Mouse (Mus musculus) hindbrain, embryonic 11.5 days (tissue): ENCODE results near the gene Fam3c. TPM values are rescaled to one million over a fixed set of nuclear protein-coding genes. Genes with fewer than 3 reads are reported as not detected.

Experiments used
- ATAC-seq: fragments of 200-750 bp; cut with Nextera tagmentation; 2 replicates; pipeline ENCODE4 v1.8.0; 2017; ENCODE audit warnings: mild to moderate bottlenecking, moderate TSS enrichment, moderate library complexity; ENCODE audit not compliant: low FRiP score
- DNase-seq: peaks from one replicate; pipeline ENCODE4 v3.0.0-alpha.2; 2015; ENCODE audit warnings: low spot score
- H3K27ac ChIP-seq: fragments of 300-500 bp; sonication (generic); 2 replicates; pipeline ENCODE4 v1.5.1; 2014; ENCODE audit warnings: mild to moderate bottlenecking, low read depth, low read length
- H3K27me3 ChIP-seq: fragments of 300-500 bp; sonication (generic); 2 replicates; pipeline ENCODE4 v1.6.1; 2014; ENCODE audit warnings: mild to moderate bottlenecking, low read length, moderate library complexity, mixed read lengths; ENCODE audit not compliant: control insufficient read depth, insufficient read depth
- H3K36me3 ChIP-seq: fragments of 300-500 bp; sonication (generic); 2 replicates; pipeline ENCODE4 v1.6.1; 2014; ENCODE audit warnings: mild to moderate bottlenecking, low read length, moderate library complexity, mixed read lengths; ENCODE audit not compliant: control insufficient read depth, insufficient read depth
- H3K4me1 ChIP-seq: fragments of 300-500 bp; sonication (generic); replicated peaks from 2 replicates; pipeline ENCODE4 v1.6.1; 2014; ENCODE audit warnings: low read length, mixed read lengths; ENCODE audit not compliant: control insufficient read depth, insufficient read depth
- H3K4me2 ChIP-seq: fragments of 300-500 bp; sonication (generic); replicated peaks from 2 replicates; pipeline ENCODE4 v1.6.1; 2014; ENCODE audit warnings: mild to moderate bottlenecking, low read depth, low read length
- H3K4me3 ChIP-seq: fragments of 300-500 bp; sonication (generic); 2 replicates; pipeline ENCODE4 v1.5.1; 2014; ENCODE audit warnings: low read depth, low read length
- H3K9ac ChIP-seq: fragments of 300-500 bp; sonication (generic); 2 replicates; pipeline ENCODE4 v1.6.1; 2014; ENCODE audit warnings: low read depth, low read length
- H3K9me3 ChIP-seq: fragments of 300-500 bp; sonication (generic); 2 replicates; pipeline ENCODE4 v1.6.1; 2016; ENCODE audit warnings: low read length; ENCODE audit not compliant: control insufficient read depth
- WGBS: fragments of 180-500 bp; shearing (Covaris S2); extraction: QIAGEN DNeasy Blood & Tissue Kit; methylation state at CpG from one replicate; pipeline ENCODE4 v1.1.7; 2014; 5-methylcytosine and 5-hydroxymethylcytosine counted together
- polyA plus RNA-seq: library from polyadenylated mRNA; unstranded; fragments of >200 nt; fragmentation: Nextera tagmentation; extraction: Ambion mirVana; gene quantifications from 2 replicates; pipeline ENCODE4 v1.2.1, GENCODE M21; 2014

The Fam3c gene
- 34.0 and 35.5 TPM in 2 replicates for polyA plus RNA-seq

- Histone ChIP-seq H3K27ac (peak within 1 kb of the TSS; percentile 84), H3K4me2 (peak within 1 kb of the TSS; percentile 56), H3K9me3 (no peaks in the 10 kb centered on the region), H3K9ac (peak within 1 kb of the TSS; percentile 87), H3K4me3 (peak within 1 kb of the TSS; percentile 76), H3K36me3 (no peaks in the 10 kb centered on the region), H3K4me1 (no peaks in the 10 kb centered on the region), H3K27me3 (no peaks in the 10 kb centered on the region)
- peak; percentile 98 for DNase-seq
- 0% methylated on average over 38 of the region's 38 CpGs for WGBS
- ATAC-seq, result peak; percentile 99
Observed at GRCm38 (mm10) chr6:22356086-22356507, at the start of gene Fam3c. TSS of gene Fam3c (minus strand) at chr6:22356243.

- Histone ChIP-seq H3K4me3 (no peak overlapping the region), H3K4me1 (no peaks in the 10 kb centered on the region), H3K27me3 (no peaks in the 10 kb centered on the region), H3K27ac (no peak overlapping the region), H3K4me2 (no peak overlapping the region), H3K9me3 (no peaks in the 10 kb centered on the region), H3K36me3 (no peaks in the 10 kb centered on the region), H3K9ac (no peak overlapping the region)
- DNase-seq (no peak), ATAC-seq (no peak)
- 90% methylated on average over 3 of the region's 3 CpGs for WGBS
Observed at GRCm38 (mm10) chr6:22405021-22405420, 49.0 kb upstream of the Fam3c start.

GRCm38 (mm10) chr6:22403736-22404135, 47.7 kb upstream of the Fam3c start:
- H3K36me3 ChIP-seq, result no peaks in the 10 kb centered on the region
- no peak overlapping the region for H3K27ac ChIP-seq
- H3K4me2 ChIP-seq, result no peak overlapping the region
- H3K4me3 ChIP-seq, result no peak overlapping the region
- H3K4me1 ChIP-seq, result no peaks in the 10 kb centered on the region
- WGBS, result 84% methylated on average over 5 of the region's 5 CpGs
- DNase-seq (no peak), ATAC-seq (no peak)
- H3K9ac ChIP-seq, result no peak overlapping the region
- no peaks in the 10 kb centered on the region for H3K9me3 ChIP-seq
- no peaks in the 10 kb centered on the region for H3K27me3 ChIP-seq

GRCm38 (mm10) chr6:22403317-22403716, 47.3 kb upstream of the Fam3c start:
- Histone ChIP-seq H3K36me3 (no peaks in the 10 kb centered on the region), H3K4me1 (no peaks in the 10 kb centered on the region), H3K9ac (no peak overlapping the region), H3K27ac (no peak overlapping the region), H3K4me3 (no peak overlapping the region), H3K4me2 (no peak overlapping the region), H3K9me3 (no peaks in the 10 kb centered on the region), H3K27me3 (no peaks in the 10 kb centered on the region)
- 34% methylated on average over 9 of the region's 9 CpGs for WGBS
- peak; percentile 12 for DNase-seq
- peak; percentile 56; the same call in 1 of the 2 replicates for ATAC-seq

GRCm38 (mm10) chr6:22402548-22403164, 46.6 kb upstream of the Fam3c start:
- no peaks in the 10 kb centered on the region for H3K4me1 ChIP-seq
- H3K27ac ChIP-seq, result no peak overlapping the region
- no peak for DNase-seq
- H3K27me3 ChIP-seq, result no peaks in the 10 kb centered on the region
- no peaks in the 10 kb centered on the region for H3K36me3 ChIP-seq
- no peak overlapping the region for H3K4me2 ChIP-seq
- 78% methylated on average over 13 of the region's 13 CpGs for WGBS
- H3K4me3 ChIP-seq, result no peak overlapping the region
- ATAC-seq, result peak; percentile 54; the same call in 1 of the 2 replicates
- H3K9ac ChIP-seq, result no peak overlapping the region
- no peaks in the 10 kb centered on the region for H3K9me3 ChIP-seq

GRCm38 (mm10) chr6:22402037-22402436, 46.0 kb upstream of the Fam3c start:
- Histone ChIP-seq H3K4me1 (no peaks in the 10 kb centered on the region), H3K27ac (no peak overlapping the region), H3K9me3 (no peaks in the 10 kb centered on the region), H3K9ac (no peak overlapping the region), H3K4me3 (no peak overlapping the region), H3K27me3 (no peaks in the 10 kb centered on the region), H3K36me3 (no peaks in the 10 kb centered on the region), H3K4me2 (no peak overlapping the region)
- 82% methylated on average over 5 of the region's 5 CpGs for WGBS
- DNase-seq (no peak), ATAC-seq (no peak)

- Histone ChIP-seq H3K9me3 (no peaks in the 10 kb centered on the region), H3K4me1 (no peaks in the 10 kb centered on the region), H3K9ac (no peak overlapping the region), H3K4me3 (no peak overlapping the region), H3K27ac (no peak overlapping the region), H3K4me2 (no peak overlapping the region), H3K27me3 (no peaks in the 10 kb centered on the region), H3K36me3 (no peaks in the 10 kb centered on the region)
- ATAC-seq (no peak), DNase-seq (no peak)
- WGBS, result 89% methylated on average over 6 of the region's 7 CpGs
Observed at GRCm38 (mm10) chr6:22398079-22398774, 42.2 kb upstream of the Fam3c start.

- ATAC-seq, result no peak
- H3K4me2 ChIP-seq, result no peak overlapping the region
- H3K9ac ChIP-seq, result no peak overlapping the region
- no peaks in the 10 kb centered on the region for H3K4me1 ChIP-seq
- H3K27ac ChIP-seq, result no peak overlapping the region
- no peak for DNase-seq
- no peaks in the 10 kb centered on the region for H3K27me3 ChIP-seq
- 82% methylated on average over 3 of the region's 3 CpGs for WGBS
- H3K9me3 ChIP-seq, result no peaks in the 10 kb centered on the region
- no peak overlapping the region for H3K4me3 ChIP-seq
- H3K36me3 ChIP-seq, result no peaks in the 10 kb centered on the region
Observed at GRCm38 (mm10) chr6:22395207-22395606, 39.2 kb upstream of the Fam3c start.
